Mouse (Mus musculus): ENCODE data around the gene Psma3.

DNA sequence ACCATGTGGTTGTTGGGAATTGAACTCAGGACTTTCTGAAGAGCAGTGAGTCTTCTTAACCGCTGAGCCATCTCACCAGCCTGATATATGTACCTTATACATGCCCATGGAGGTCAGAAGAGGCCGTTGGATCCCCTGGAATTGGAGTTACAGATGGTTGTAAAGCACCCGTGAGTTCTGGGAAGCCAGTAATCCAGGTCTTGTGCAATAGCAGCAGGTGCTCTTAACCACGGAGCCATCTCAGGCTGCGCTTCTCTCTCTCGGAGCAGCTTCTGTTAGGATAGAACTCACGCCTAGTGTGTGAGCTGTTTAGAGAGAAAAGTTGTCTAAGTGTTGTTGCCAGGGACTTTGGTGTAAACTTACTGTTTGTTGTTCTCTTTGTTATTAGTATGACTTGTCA, 3.9 kb downstream of the Psma3 start:
- TF ChIP-seq POLR2A (IDR thresholded peaks at IDR 0.05; ENCODE audit: insufficient read length, low read depth): no peak
- TF ChIP-seq USF1 (IDR thresholded peaks at IDR 0.05; ENCODE audit: low read depth): no peak
- peak in 2 of 3 experiments; percentile 34 to 76 for TF ChIP-seq MYOG (IDR thresholded peaks at IDR 0.05; ENCODE audit: control insufficient read depth in 1 of 3, insufficient read depth in 1 of 3, insufficient read length in 2 of 3, low read depth in 2 of 3)
- no peak for TF ChIP-seq MAX (IDR thresholded peaks at IDR 0.05; ENCODE audit: low read depth)
- peak in 2 of 3 experiments; percentile 61 to 80 for TF ChIP-seq MYOD1 (IDR thresholded peaks at IDR 0.05; ENCODE audit: control insufficient read depth in 1 of 3, insufficient read length in 2 of 3, low read depth in 2 of 3)

Data from myocyte (in vitro differentiated cells).